Mouse (Mus musculus) spleen, adult 2 months (tissue): ENCODE measurements around the gene Retn. TPM values are rescaled to one million over a fixed set of nuclear protein-coding genes. Genes with fewer than 3 reads are reported as not detected.

Source experiments
- DNase-seq, 2 experiments: peaks; one replicate each; pipeline versions ENCODE4 v3.0.0 to v3.0.0-alpha.2; 2012 to 2021; ENCODE audit warnings: low spot score in 2 of 2, low read depth in 1 of 2
- H3K27ac ChIP-seq: fragments of 200-500 bp; 2 replicates; pipeline ENCODE4 v1.5.1; 2012; ENCODE audit warnings: low read length, inconsistent platforms; ENCODE audit not compliant: insufficient read depth
- H3K27me3 ChIP-seq: fragments of 200-500 bp; 2 replicates; pipeline ENCODE4 v1.6.1; 2012; ENCODE audit warnings: mild to moderate bottlenecking, moderate library complexity, low read length, inconsistent platforms; ENCODE audit not compliant: control insufficient read depth, insufficient read depth
- H3K36me3 ChIP-seq: fragments of 200-500 bp; 2 replicates; pipeline ENCODE4 v1.6.1; 2012; ENCODE audit warnings: mild to moderate bottlenecking, low read length, inconsistent platforms; ENCODE audit not compliant: control insufficient read depth, insufficient read depth
- H3K4me1 ChIP-seq: fragments of 200-500 bp; 2 replicates; pipeline ENCODE4 v1.6.1; 2011; ENCODE audit warnings: inconsistent platforms; ENCODE audit not compliant: control insufficient read depth, insufficient read depth, insufficient read length
- H3K4me3 ChIP-seq: fragments of 200-500 bp; 2 replicates; pipeline ENCODE4 v1.5.1; 2011; ENCODE audit warnings: mild to moderate bottlenecking, inconsistent platforms; ENCODE audit not compliant: insufficient read depth, insufficient read length; ENCODE audit errors: extremely low read depth
- CTCF ChIP-seq: fragments of 200-500 bp; IDR thresholded peaks from 2 replicates; pipeline ENCODE4 v1.5.1; 2011; ENCODE audit warnings: mild to moderate bottlenecking, inconsistent platforms; ENCODE audit not compliant: insufficient read depth, insufficient read length, insufficient replicate concordance; ENCODE audit errors: extremely low read depth
- POLR2A ChIP-seq: fragments of 200-500 bp; IDR thresholded peaks from 2 replicates; pipeline ENCODE4 v1.6.1; 2011; ENCODE audit warnings: low read depth, low read length, inconsistent platforms
- WGBS: fragments of 180-500 bp; shearing (Covaris S2); methylation state at CpG from one replicate; pipeline ENCODE4 v1.1.7; 2018; 5-methylcytosine and 5-hydroxymethylcytosine counted together
- polyA plus RNA-seq: library from polyadenylated mRNA; depleted of rRNA; stranded (reverse); fragments of >200 nt; gene quantifications from 2 replicates; pipeline ENCODE4 v1.2.3, GENCODE M21; 2012

The Retn gene
- polyA plus RNA-seq, 1 experiment, result 1.3 TPM

GRCm38 (mm10) chr8:3676131-3676992, 20.8 kb downstream of the Retn start, which contains the start of gene Trappc5:
Gene Trappc5 (plus strand): TSS chr8:3676299.
- no peaks in the 10 kb centered on the region for H3K27me3 ChIP-seq
- peaks cover 18% of the 10 kb centered on the region for H3K36me3 ChIP-seq
- peak within 1 kb of the TSS; percentile 82 for H3K4me3 ChIP-seq
- TF ChIP-seq CTCF (peak; percentile 94), POLR2A (peak; percentile 74)
- under 1% methylated on average over 61 of the region's 61 CpGs for WGBS
- H3K4me1 ChIP-seq, result peaks cover 2% of the 10 kb centered on the region; the same call in 1 of the 2 replicates
- H3K27ac ChIP-seq, result peak within 1 kb of the TSS; percentile 96
- peak; percentile 86 to 92 for DNase-seq

- peak overlapping the region; percentile 82 for H3K4me3 ChIP-seq
- TF ChIP-seq CTCF, result no peak
- TF ChIP-seq POLR2A, result no peak
- H3K27me3 ChIP-seq, result no peaks in the 10 kb centered on the region
- H3K36me3 ChIP-seq, result peaks cover 18% of the 10 kb centered on the region
- WGBS, result under 1% methylated on average over 15 of the region's 15 CpGs
- DNase-seq, result no peak
- H3K27ac ChIP-seq, result peak overlapping the region; percentile 96
- H3K4me1 ChIP-seq, result peaks cover 2% of the 10 kb centered on the region; the same call in 1 of the 2 replicates
These were observed 21.5 kb downstream of the Retn start for GRCm38 (mm10) chr8:3676993-3677579.

GRCm38 (mm10) chr8:3678831-3679230, 23.3 kb downstream of the Retn start:
- H3K4me1 ChIP-seq, result peaks cover 2% of the 10 kb centered on the region; the same call in 1 of the 2 replicates
- TF ChIP-seq CTCF, result no peak
- no peak for TF ChIP-seq POLR2A
- no peak overlapping the region for H3K27ac ChIP-seq
- no peaks in the 10 kb centered on the region for H3K27me3 ChIP-seq
- no peak overlapping the region for H3K4me3 ChIP-seq
- peaks cover 33% of the 10 kb centered on the region for H3K36me3 ChIP-seq
- DNase-seq, result no peak
- 97% methylated on average over 23 of the region's 23 CpGs for WGBS

GRCm38 (mm10) chr8:3679236-3679635, 23.7 kb downstream of the Retn start:
- Histone ChIP-seq H3K4me3 (no peak overlapping the region), H3K27ac (no peak overlapping the region), H3K36me3 (peaks cover 36% of the 10 kb centered on the region), H3K27me3 (no peaks in the 10 kb centered on the region), H3K4me1 (peaks cover 2% of the 10 kb centered on the region; the same call in 1 of the 2 replicates)
- no peak for DNase-seq
- TF ChIP-seq CTCF (no peak), POLR2A (no peak)
- 95% methylated on average over 23 of the region's 23 CpGs for WGBS

- Histone ChIP-seq H3K36me3 (peaks cover 36% of the 10 kb centered on the region), H3K4me1 (peaks cover 2% of the 10 kb centered on the region; the same call in 1 of the 2 replicates), H3K27ac (no peak overlapping the region), H3K27me3 (no peaks in the 10 kb centered on the region), H3K4me3 (no peak overlapping the region)
- no peak for TF ChIP-seq CTCF
- no peak for TF ChIP-seq POLR2A
- WGBS, result 89% methylated on average over 5 of the region's 5 CpGs
- DNase-seq, result no peak
These were observed 24.1 kb downstream of the Retn start for GRCm38 (mm10) chr8:3679656-3680055.

GRCm38 (mm10) chr8:3682435-3682834, 26.9 kb downstream of the Retn start:
- TF ChIP-seq POLR2A, result no peak
- no peak for TF ChIP-seq CTCF
- no peak overlapping the region for H3K27ac ChIP-seq
- WGBS, result 82% methylated on average over 5 of the region's 5 CpGs
- peaks cover 8% of the 10 kb centered on the region for H3K4me1 ChIP-seq
- peaks cover 40% of the 10 kb centered on the region for H3K36me3 ChIP-seq
- no peak overlapping the region for H3K4me3 ChIP-seq
- no peak for DNase-seq
- H3K27me3 ChIP-seq, result no peaks in the 10 kb centered on the region
